Mouse (Mus musculus) MEL (cell line): ENCODE results near the gene Ubl4a. TPM values are rescaled to one million over a fixed set of nuclear protein-coding genes. Genes with fewer than 3 reads are reported as not detected.
"Not testable (repeated sequence)": the region's sequence is repeated elsewhere in the genome, so short reads cannot be mapped to it uniquely, and the experiment has no call there.

Source experiments
- DNase-seq: peaks from one replicate; pipeline ENCODE4 v3.0.0; 2011; ENCODE audit warnings: low read depth, low spot score
- H3K27ac ChIP-seq: 2 replicates; pipeline ENCODE4 v1.5.1; 2012; ENCODE audit warnings: low read depth, mild to moderate bottlenecking, control low read depth, low read length, moderate library complexity; ENCODE audit not compliant: control insufficient read depth
- H3K27me3 ChIP-seq, 2 experiments: fragments of 150-350 bp in 1 of 2; sonication (generic) in 1 of 2; 2 replicates each; pipeline ENCODE4 v1.6.1; 2012; ENCODE audit warnings: low read length in 2 of 2, mild to moderate bottlenecking in 2 of 2, improper control_type of control experiment in 1 of 2, moderate library complexity in 1 of 2; ENCODE audit not compliant: insufficient read depth in 2 of 2, control insufficient read depth in 1 of 2
- H3K36me3 ChIP-seq, 2 experiments: 2 replicates each; pipeline ENCODE4 v1.6.1; 2012 to 2014; ENCODE audit warnings: low read length in 2 of 2, improper control_type of control experiment in 1 of 2, inconsistent platforms in 1 of 2, mild to moderate bottlenecking in 1 of 2; ENCODE audit not compliant: insufficient read depth in 2 of 2, control insufficient read depth in 1 of 2
- H3K4me1 ChIP-seq, 2 experiments: fragments of 150-350 bp in 1 of 2; sonication (generic) in 1 of 2; 2 replicates each; pipeline ENCODE4 v1.6.1; 2012; ENCODE audit warnings: low read length in 2 of 2, improper control_type of control experiment in 1 of 2, mild to moderate bottlenecking in 1 of 2; ENCODE audit not compliant: insufficient read depth in 2 of 2, control insufficient read depth in 1 of 2
- H3K4me3 ChIP-seq, 2 experiments: fragments of 150-350 bp in 1 of 2; sonication (generic) in 1 of 2; 2 replicates each; pipeline ENCODE4 v1.5.1; 2012; ENCODE audit warnings: low read depth in 2 of 2, low read length in 2 of 2, mild to moderate bottlenecking in 2 of 2, moderate library complexity in 2 of 2, control low read depth in 1 of 2, improper control_type of control experiment in 1 of 2; ENCODE audit not compliant: control insufficient read depth in 1 of 2, insufficient read depth in 1 of 2
- H3K79me2 ChIP-seq: 2 replicates; pipeline ENCODE4 v1.6.1; 2012; ENCODE audit warnings: mild to moderate bottlenecking, low read length, moderate library complexity; ENCODE audit not compliant: control insufficient read depth, poor library complexity, insufficient read depth
- H3K9ac ChIP-seq: 2 replicates; pipeline ENCODE4 v1.6.1; 2012; ENCODE audit warnings: low read depth, mild to moderate bottlenecking, control low read depth, low read length, moderate library complexity; ENCODE audit not compliant: control insufficient read depth, poor library complexity, severe bottlenecking
- H3K9me3 ChIP-seq: fragments of 150-350 bp; sonication (generic); replicated peaks from 2 replicates; pipeline ENCODE4 v1.6.1; 2012; ENCODE audit warnings: mild to moderate bottlenecking, low read length, improper control_type of control experiment, moderate library complexity; ENCODE audit not compliant: insufficient read depth
- CTCF ChIP-seq, 3 experiments: IDR thresholded peaks in 2 of 3; conservative IDR thresholded peaks in 1 of 3; 2 replicates each; pipeline ENCODE4 v1.5.1; 2011 to 2012; ENCODE audit warnings: low read length in 3 of 3, low read depth in 2 of 3, mild to moderate bottlenecking in 2 of 3, improper control_type of control experiment in 1 of 3, inconsistent platforms in 1 of 3, mixed read lengths in 1 of 3, moderate library complexity in 1 of 3; ENCODE audit not compliant: control insufficient read depth in 1 of 3, insufficient read depth in 1 of 3, poor library complexity in 1 of 3, severe bottlenecking in 1 of 3
- ELF1 ChIP-seq: IDR thresholded peaks from 2 replicates; pipeline ENCODE4 v1.6.1; 2014; ENCODE audit warnings: low read depth, mild to moderate bottlenecking, inconsistent platforms, low read length, improper control_type of control experiment, moderate library complexity
- GABPA ChIP-seq: IDR thresholded peaks from 2 replicates; pipeline ENCODE4 v1.6.1; 2012; ENCODE audit warnings: low read depth, mild to moderate bottlenecking, inconsistent platforms, low read length, improper control_type of control experiment, moderate library complexity
- HCFC1 ChIP-seq: IDR thresholded peaks from 2 replicates; pipeline ENCODE4 v1.6.1; 2012; ENCODE audit warnings: low read depth, mild to moderate bottlenecking, inconsistent platforms, low read length, improper control_type of control experiment, moderate library complexity
- KAT2A ChIP-seq: conservative IDR thresholded peaks from 2 replicates; pipeline ENCODE4 v1.6.1; 2012; ENCODE audit warnings: low read depth, low read length, improper control_type of control experiment, inconsistent platforms
- MEF2A ChIP-seq: IDR thresholded peaks from 2 replicates; pipeline ENCODE4 v1.6.1; 2014; ENCODE audit warnings: low read depth, mild to moderate bottlenecking, inconsistent platforms, low read length, improper control_type of control experiment; ENCODE audit not compliant: poor library complexity, insufficient replicate concordance, severe bottlenecking; ENCODE audit errors: extremely low read depth
- MXI1 ChIP-seq: IDR thresholded peaks from 2 replicates; pipeline ENCODE4 v1.6.1; 2011; ENCODE audit warnings: mild to moderate bottlenecking, low read depth, low read length, improper control_type of control experiment
- NELFE ChIP-seq: IDR thresholded peaks from 2 replicates; pipeline ENCODE4 v1.6.1; 2011; ENCODE audit warnings: low read depth, low read length, improper control_type of control experiment
- NRF1 ChIP-seq: IDR thresholded peaks from 2 replicates; pipeline ENCODE4 v1.6.1; 2014; ENCODE audit warnings: low read depth, mild to moderate bottlenecking, inconsistent platforms, low read length, improper control_type of control experiment, moderate library complexity; ENCODE audit not compliant: poor library complexity, insufficient read depth, severe bottlenecking
- POLR2A ChIP-seq, 2 experiments: IDR thresholded peaks; 2 replicates each; pipeline ENCODE4 v1.6.1; 2011 to 2012; ENCODE audit warnings: low read length in 2 of 2, mild to moderate bottlenecking in 2 of 2, control low read depth in 1 of 2, improper control_type of control experiment in 1 of 2, low read depth in 1 of 2, moderate library complexity in 1 of 2; ENCODE audit not compliant: control insufficient read depth in 1 of 2, insufficient read depth in 1 of 2, poor library complexity in 1 of 2
- POLR2AphosphoS2 ChIP-seq: IDR thresholded peaks from 2 replicates; pipeline ENCODE4 v1.6.1; 2011; ENCODE audit warnings: low read length, improper control_type of control experiment
- RCOR1 ChIP-seq: IDR thresholded peaks from 2 replicates; pipeline ENCODE4 v1.6.1; 2012; ENCODE audit warnings: low read depth, mild to moderate bottlenecking, inconsistent platforms, low read length, improper control_type of control experiment
- SIN3A ChIP-seq: IDR thresholded peaks from 2 replicates; pipeline ENCODE4 v1.6.1; 2012; ENCODE audit warnings: low read length, improper control_type of control experiment, inconsistent platforms
- TBP ChIP-seq: IDR thresholded peaks from 2 replicates; pipeline ENCODE4 v1.8.0; 2011; ENCODE audit warnings: low read depth, low read length, improper control_type of control experiment
- TCF12 ChIP-seq: IDR thresholded peaks from 2 replicates; pipeline ENCODE4 v1.6.1; 2014; ENCODE audit warnings: low read depth, mild to moderate bottlenecking, inconsistent platforms, low read length, improper control_type of control experiment, moderate library complexity
- UBTF ChIP-seq: IDR thresholded peaks from 2 replicates; pipeline ENCODE4 v1.6.1; 2012; ENCODE audit warnings: low read depth, mild to moderate bottlenecking, inconsistent platforms, low read length, improper control_type of control experiment, moderate library complexity, borderline replicate concordance; ENCODE audit not compliant: insufficient read depth
- USF1 ChIP-seq: IDR thresholded peaks from 2 replicates; pipeline ENCODE4 v1.6.1; 2014; ENCODE audit warnings: low read depth, mild to moderate bottlenecking, inconsistent platforms, low read length, improper control_type of control experiment, moderate library complexity
- ZC3H11A ChIP-seq: IDR thresholded peaks from 2 replicates; pipeline ENCODE4 v1.6.1; 2012; ENCODE audit warnings: low read depth, mild to moderate bottlenecking, inconsistent platforms, low read length, improper control_type of control experiment
- ZMIZ1 ChIP-seq: IDR thresholded peaks from 2 replicates; pipeline ENCODE4 v1.6.1; 2012; ENCODE audit warnings: low read depth, mild to moderate bottlenecking, inconsistent platforms, low read length, improper control_type of control experiment, moderate library complexity
- polyA plus RNA-seq, 2 experiments: library from polyadenylated mRNA; stranded (reverse) in 1 of 2; unstranded in 1 of 2; fragments of >175 nt in 1 of 2; fragments of >200 nt in 1 of 2; gene quantifications; 2 replicates each; pipeline versions ENCODE4 v1.2.1 to v1.2.4; 2012; ENCODE audit warnings: low replicate concordance in 2 of 2, low read depth in 1 of 2; ENCODE audit not compliant: insufficient read length in 2 of 2, insufficient read depth in 1 of 2, missing spikeins in 1 of 2
- total RNA-seq: library from RNA; depleted of rRNA; stranded (reverse); fragments of 300-350 nt; gene quantifications from 2 replicates; pipeline ENCODE4 v1.2.3, GENCODE M21; 2012

Ubl4a gene
- total and polyA plus RNA-seq, 3 experiments = 23.4 to 82.4 TPM; not detected in 1

- Histone ChIP-seq H3K9ac (no peak overlapping the region), H3K4me1 (no peaks in the 10 kb centered on the region), H3K4me3 (no peak overlapping the region), H3K27ac (no peak overlapping the region), H3K27me3 (no peaks in the 10 kb centered on the region), H3K9me3 (no peaks in the 10 kb centered on the region), H3K36me3 (no peaks in the 10 kb centered on the region), H3K79me2 (no peaks in the 10 kb centered on the region)
- DNase-seq = no peak
- TF ChIP-seq TCF12 (no peak), NRF1 (no peak), UBTF (no peak), GABPA (no peak), KAT2A (no peak), MEF2A (no peak)
Measured at GRCm38 (mm10) chrX:74359171-74359570, 13.8 kb downstream of the Ubl4a start.

- not testable (repeated sequence) for H3K27ac ChIP-seq, H3K79me2 ChIP-seq, H3K9me3 ChIP-seq, H3K4me1 ChIP-seq, H3K9ac ChIP-seq, H3K36me3 ChIP-seq, H3K4me3 ChIP-seq, H3K27me3 ChIP-seq
- TF ChIP-seq TBP = peak; percentile 89
- DNase-seq = peak; percentile 23
Measured at GRCm38 (mm10) chrX:74357069-74357468, 15.9 kb downstream of the Ubl4a start.

DNA sequence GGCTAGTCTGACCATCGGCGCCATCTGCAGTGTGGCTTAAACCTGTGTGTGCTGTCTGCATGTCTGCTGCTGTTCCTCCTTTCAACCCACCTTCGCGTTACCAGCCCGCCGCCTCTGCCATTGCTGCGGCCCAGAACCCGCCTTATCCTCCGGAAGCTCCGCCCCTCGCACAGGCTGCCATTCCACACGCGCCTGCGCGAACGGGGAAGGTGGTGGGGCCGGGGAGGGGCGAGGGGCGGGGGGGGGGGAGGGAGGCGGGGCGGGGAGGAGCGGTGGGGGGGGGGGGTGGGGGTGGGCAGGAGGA, 19.6 kb downstream of the Ubl4a start, which contains the start of gene Lage3:
Lage3 (minus strand) TSS at position 152 of the 304 bp plus-strand sequence.
- Histone ChIP-seq H3K27ac (peak within 1 kb of the TSS; percentile 45), H3K36me3 (peaks cover 0 to 2% of the 10 kb centered on the region in 2 experiments; a peak in 1 of 4 replicates), H3K9me3 (no peaks in the 10 kb centered on the region)
- peak; percentile 81 for DNase-seq
- TF ChIP-seq ZMIZ1 (0 out of 2 replicates have a peak, but pooled peaks have one; percentile 37), POLR2A (IDR thresholded peaks at IDR 0.05; ENCODE audit: control insufficient read depth in 1 of 2, insufficient read depth in 1 of 2, low read depth in 1 of 2, low read length in 2 of 2, poor library complexity in 1 of 2) (peak; percentile 59 to 72), HCFC1 (peak; percentile 49; the same call in 1 of the 2 replicates), ELF1 (0 out of 2 replicates have a peak, but pooled peaks have one; percentile 23), KAT2A (no peak), TBP (0 out of 2 replicates have a peak, but pooled peaks have one; percentile 23), ZC3H11A (no peak), POLR2AphosphoS2 (peak; percentile 65; the same call in 1 of the 2 replicates), NRF1 (peak; percentile 70), GABPA (no peak), RCOR1 (no peak), MXI1 (peak; percentile 37; the same call in 1 of the 2 replicates), USF1 (no peak), SIN3A (peak; percentile 42), CTCF (IDR thresholded peaks at IDR 0.05 in 2 of 3, conservative IDR thresholded peaks at IDR 0.05 in 1 of 3; ENCODE audit: control insufficient read depth in 1 of 3, insufficient read depth in 1 of 3, low read depth in 2 of 3, low read length in 3 of 3, poor library complexity in 1 of 3, severe bottlenecking in 1 of 3) (no peak), NELFE (peak; percentile 61)
- TF ChIP-seq, all 39 proteins: peak for 10
- peaks cover 0 to 3% of the 10 kb centered on the region in 2 experiments; a peak in 2 of 4 replicates for H3K4me1 ChIP-seq
- H3K9ac ChIP-seq = peak within 1 kb of the TSS; percentile 91
- H3K27me3 ChIP-seq = no peaks in the 10 kb centered on the region
- H3K4me3 ChIP-seq = peak within 1 kb of the TSS; percentile 91 to 92
- peaks cover 5% of the 10 kb centered on the region; the same call in 1 of the 2 replicates for H3K79me2 ChIP-seq
